Mouse (Mus musculus): ENCODE measurements at regions not wholly inside any gene's neighbourhood (a gene's known extent, or its start where the extent isn't known, plus 50 kb on each side); places are given as distances from the start of the nearest gene placed in this dataset.
A peak's percentile ranks its signal among the peaks of the same experiment; 100 is the strongest.

- no peaks in the 10 kb centered on the region for H3K36me3 ChIP-seq (ENCODE audit: insufficient read depth, low read length)
- H3K9ac ChIP-seq (ENCODE audit: low read depth, low read length), result no peak overlapping the region
- no peaks in the 10 kb centered on the region for H3K4me1 ChIP-seq (replicated peaks; ENCODE audit: insufficient read depth, low read length)
- H3K4me3 ChIP-seq (replicated peaks; ENCODE audit: low read depth, low read length), result no peak overlapping the region
- ATAC-seq (replicated peaks; ENCODE audit: low FRiP score, low read depth) (no peak), DNase-seq (ENCODE audit: low spot score) (no peak)
- no peak for TF ChIP-seq CTCF (IDR thresholded peaks at IDR 0.05; ENCODE audit: low read depth)
- H3K27me3 ChIP-seq (ENCODE audit: insufficient read depth, low read length), result no peaks in the 10 kb centered on the region
- H3K27ac ChIP-seq, result no peak overlapping the region
- 94% methylated on average over 9 of the region's 9 CpGs for WGBS
- no peak overlapping the region for H3K4me2 ChIP-seq (ENCODE audit: low read length)
- no peaks in the 10 kb centered on the region for H3K9me3 ChIP-seq (replicated peaks; ENCODE audit: low read length)
Observed at GRCm38 (mm10) chr2:82360224-82360623, 307.2 kb downstream of the Zfp804a start.

GRCm38 (mm10) chr2:82373152-82373551 lies 320.1 kb downstream of the Zfp804a start:
- TF ChIP-seq CTCF (IDR thresholded peaks at IDR 0.05; ENCODE audit: low read depth), result no peak
- no peak overlapping the region for H3K4me2 ChIP-seq (ENCODE audit: low read length)
- H3K27ac ChIP-seq, result no peak overlapping the region
- no peak overlapping the region for H3K9ac ChIP-seq (ENCODE audit: low read depth, low read length)
- no peaks in the 10 kb centered on the region for H3K9me3 ChIP-seq (replicated peaks; ENCODE audit: low read length)
- ATAC-seq (replicated peaks; ENCODE audit: low FRiP score, low read depth) (no peak), DNase-seq (ENCODE audit: low spot score) (no peak)
- H3K27me3 ChIP-seq (ENCODE audit: insufficient read depth, low read length), result no peaks in the 10 kb centered on the region
- 99% methylated on average over 3 of the region's 3 CpGs for WGBS
- H3K36me3 ChIP-seq (ENCODE audit: insufficient read depth, low read length), result no peaks in the 10 kb centered on the region
- H3K4me1 ChIP-seq (replicated peaks; ENCODE audit: insufficient read depth, low read length), result no peaks in the 10 kb centered on the region
- no peak overlapping the region for H3K4me3 ChIP-seq (replicated peaks; ENCODE audit: low read depth, low read length)

DNA sequence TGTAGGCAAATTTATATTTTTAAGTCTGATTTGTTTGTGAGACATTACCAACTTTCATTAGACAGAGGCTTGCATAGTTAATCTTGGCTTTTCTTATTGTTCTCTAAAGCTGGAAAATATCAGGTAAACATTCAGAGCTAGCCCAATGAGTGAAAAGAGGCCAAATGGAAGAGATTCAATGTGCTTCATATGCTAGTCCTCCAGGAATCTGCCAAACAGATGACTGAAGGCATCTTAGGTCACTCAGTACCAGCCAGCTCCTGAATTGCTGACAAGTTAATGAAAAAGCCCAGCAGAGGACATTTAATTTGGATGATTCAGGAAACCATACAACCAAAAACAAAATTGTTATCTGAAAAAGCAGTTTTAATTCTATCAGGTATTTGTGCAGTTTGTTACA lies 325.5 kb downstream of the Zfp804a start:
- no peak overlapping the region for H3K27ac ChIP-seq
- TF ChIP-seq CTCF (IDR thresholded peaks at IDR 0.05; ENCODE audit: low read depth), result no peak
- ATAC-seq (replicated peaks; ENCODE audit: low FRiP score, low read depth), result no peak
- H3K9me3 ChIP-seq (replicated peaks; ENCODE audit: low read length), result no peaks in the 10 kb centered on the region
- H3K36me3 ChIP-seq (ENCODE audit: insufficient read depth, low read length), result no peaks in the 10 kb centered on the region
- no peak overlapping the region for H3K4me2 ChIP-seq (ENCODE audit: low read length)
- no peak for DNase-seq (ENCODE audit: low spot score)
- H3K9ac ChIP-seq (ENCODE audit: low read depth, low read length), result no peak overlapping the region
- H3K4me3 ChIP-seq (replicated peaks; ENCODE audit: low read depth, low read length), result no peak overlapping the region
- H3K4me1 ChIP-seq (replicated peaks; ENCODE audit: insufficient read depth, low read length), result no peaks in the 10 kb centered on the region
- H3K27me3 ChIP-seq (ENCODE audit: insufficient read depth, low read length), result no peaks in the 10 kb centered on the region

DNA sequence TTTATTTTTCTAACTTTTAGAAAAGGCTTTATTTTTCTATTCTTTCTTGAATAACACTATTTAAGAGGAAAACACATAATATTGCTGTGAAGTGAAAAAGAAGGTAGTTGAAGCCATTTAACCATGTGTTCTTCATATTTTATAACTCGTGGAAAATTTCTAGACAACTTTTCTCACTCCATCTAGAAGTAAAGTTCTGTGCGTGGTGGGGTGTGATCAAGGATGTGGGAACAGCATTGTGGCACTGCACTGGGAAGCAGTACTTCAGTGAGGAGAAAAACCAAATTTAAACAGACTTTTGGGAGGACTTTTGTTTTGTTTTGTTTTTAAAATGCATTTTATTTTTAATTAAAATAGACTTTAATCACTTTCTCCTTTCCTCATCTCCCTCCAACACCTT lies 332.1 kb downstream of the Zfp804a start:
- no peak overlapping the region for H3K27ac ChIP-seq
- 78% methylated on average over 2 of the region's 2 CpGs for WGBS
- H3K4me2 ChIP-seq (ENCODE audit: low read length), result no peak overlapping the region
- H3K27me3 ChIP-seq (ENCODE audit: insufficient read depth, low read length), result no peaks in the 10 kb centered on the region
- no peak overlapping the region for H3K4me3 ChIP-seq (replicated peaks; ENCODE audit: low read depth, low read length)
- H3K9ac ChIP-seq (ENCODE audit: low read depth, low read length), result no peak overlapping the region
- DNase-seq (ENCODE audit: low spot score), result no peak
- no peaks in the 10 kb centered on the region for H3K36me3 ChIP-seq (ENCODE audit: insufficient read depth, low read length)
- no peaks in the 10 kb centered on the region for H3K9me3 ChIP-seq (replicated peaks; ENCODE audit: low read length)
- TF ChIP-seq CTCF (IDR thresholded peaks at IDR 0.05; ENCODE audit: low read depth), result no peak
- no peak for ATAC-seq (replicated peaks; ENCODE audit: low FRiP score, low read depth)
- H3K4me1 ChIP-seq (replicated peaks; ENCODE audit: insufficient read depth, low read length), result no peaks in the 10 kb centered on the region

DNA sequence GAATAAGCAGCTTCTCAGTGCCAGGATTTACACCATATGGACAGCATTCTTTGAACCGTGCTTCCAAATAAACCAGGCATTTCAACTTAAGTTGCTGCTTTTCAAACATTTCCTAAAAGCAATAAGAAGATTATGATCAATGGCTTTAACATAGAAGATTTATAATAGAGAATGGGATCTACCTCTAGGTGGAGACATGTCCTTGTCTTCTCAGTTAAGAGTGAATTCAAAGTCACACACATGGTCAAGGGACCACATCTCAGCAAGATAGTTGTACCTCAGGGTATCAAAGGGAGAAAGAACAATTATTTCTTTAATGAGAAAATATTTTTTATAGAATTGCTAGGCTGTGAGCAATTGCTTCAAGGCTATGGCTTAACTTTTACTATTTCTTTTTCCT lies 334.7 kb downstream of the Zfp804a start:
- H3K36me3 ChIP-seq (ENCODE audit: insufficient read depth, low read length), result no peaks in the 10 kb centered on the region
- H3K9me3 ChIP-seq (replicated peaks; ENCODE audit: low read length), result no peaks in the 10 kb centered on the region
- no peak overlapping the region for H3K4me2 ChIP-seq (ENCODE audit: low read length)
- H3K27ac ChIP-seq, result no peak overlapping the region
- DNase-seq (ENCODE audit: low spot score) (no peak), ATAC-seq (replicated peaks; ENCODE audit: low FRiP score, low read depth) (no peak)
- 66% methylated on average over 1 of the region's 1 CpGs for WGBS
- TF ChIP-seq CTCF (IDR thresholded peaks at IDR 0.05; ENCODE audit: low read depth), result peak; percentile 48; the same call in 1 of the 2 replicates
- H3K4me3 ChIP-seq (replicated peaks; ENCODE audit: low read depth, low read length), result no peak overlapping the region
- H3K4me1 ChIP-seq (replicated peaks; ENCODE audit: insufficient read depth, low read length), result no peaks in the 10 kb centered on the region
- H3K27me3 ChIP-seq (ENCODE audit: insufficient read depth, low read length), result no peaks in the 10 kb centered on the region
- no peak overlapping the region for H3K9ac ChIP-seq (ENCODE audit: low read depth, low read length)

DNA sequence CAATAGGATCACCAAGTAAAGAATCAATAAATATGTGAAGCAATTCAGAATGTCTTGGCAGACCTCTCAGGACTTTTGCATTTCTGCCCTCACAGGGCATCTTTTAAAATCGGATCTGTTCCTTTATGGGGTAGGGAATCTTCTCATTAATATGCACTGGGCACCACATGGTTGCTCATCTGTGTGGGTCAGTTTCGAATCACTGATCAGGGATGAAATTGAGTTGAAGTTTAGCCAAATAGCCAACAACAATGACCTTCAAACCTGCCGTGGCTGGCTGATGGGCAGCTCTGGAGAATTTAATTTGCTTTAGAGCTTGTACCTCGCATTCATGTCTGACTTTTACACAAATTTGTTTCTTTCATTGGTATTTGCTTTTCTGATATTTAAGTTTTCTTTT lies 342.4 kb downstream of the Zfp804a start:
- DNase-seq (ENCODE audit: low spot score) (no peak), ATAC-seq (replicated peaks; ENCODE audit: low FRiP score, low read depth) (peak; percentile 66; the same call in 1 of the 2 replicates)
- Histone ChIP-seq H3K27ac (no peak overlapping the region), H3K9me3 (replicated peaks; ENCODE audit: low read length) (no peaks in the 10 kb centered on the region), H3K4me1 (replicated peaks; ENCODE audit: insufficient read depth, low read length) (0 out of 2 replicates have a peak, but pooled peaks cover 2% of the 10 kb centered on the region), H3K9ac (ENCODE audit: low read depth, low read length) (no peak overlapping the region), H3K4me2 (ENCODE audit: low read length) (no peak overlapping the region), H3K27me3 (ENCODE audit: insufficient read depth, low read length) (no peaks in the 10 kb centered on the region), H3K4me3 (replicated peaks; ENCODE audit: low read depth, low read length) (no peak overlapping the region), H3K36me3 (ENCODE audit: insufficient read depth, low read length) (no peaks in the 10 kb centered on the region)
- TF ChIP-seq CTCF (IDR thresholded peaks at IDR 0.05; ENCODE audit: low read depth), result no peak
- WGBS, result 44% methylated on average over 4 of the region's 4 CpGs

- no peak for TF ChIP-seq CTCF (IDR thresholded peaks at IDR 0.05; ENCODE audit: low read depth)
- Histone ChIP-seq H3K9me3 (replicated peaks; ENCODE audit: low read length) (no peaks in the 10 kb centered on the region), H3K4me2 (ENCODE audit: low read length) (no peak overlapping the region), H3K36me3 (ENCODE audit: insufficient read depth, low read length) (no peaks in the 10 kb centered on the region), H3K9ac (ENCODE audit: low read depth, low read length) (no peak overlapping the region), H3K27ac (no peak overlapping the region), H3K27me3 (ENCODE audit: insufficient read depth, low read length) (no peaks in the 10 kb centered on the region), H3K4me1 (replicated peaks; ENCODE audit: insufficient read depth, low read length) (no peaks in the 10 kb centered on the region), H3K4me3 (replicated peaks; ENCODE audit: low read depth, low read length) (no peak overlapping the region)
- DNase-seq (ENCODE audit: low spot score), result no peak
- no peak for ATAC-seq (replicated peaks; ENCODE audit: low FRiP score, low read depth)
Observed at GRCm38 (mm10) chr2:82445706-82446105, 392.7 kb downstream of the Zfp804a start.

All from kidney, postnatal 0 days (tissue).